Mouse (Mus musculus): ENCODE measurements around the gene Hyal2.
A peak's percentile ranks its signal among the peaks of the same experiment; 100 is the strongest.
"Not testable (repeated sequence)": the region's sequence is repeated elsewhere in the genome, so short reads cannot be mapped to it uniquely, and the experiment has no call there.

The Hyal2 gene

GRCm38 (mm10) chr9:107570016-107570415 is 2.3 kb downstream of the Hyal2 start:
- no peak for DNase-seq (ENCODE audit: low spot score)

GRCm38 (mm10) chr9:107570845-107571244 is 3.1 kb downstream of the Hyal2 start:
- no peak for DNase-seq (ENCODE audit: low spot score)

- no peak for DNase-seq (ENCODE audit: low spot score)
These were observed 4.0 kb downstream of the Hyal2 start for GRCm38 (mm10) chr9:107571534-107572326.

GRCm38 (mm10) chr9:107572327-107572662 is 4.5 kb downstream of the Hyal2 start:
- DNase-seq (ENCODE audit: low spot score): no peak

GRCm38 (mm10) chr9:107573774-107574173 is 6.0 kb downstream of the Hyal2 start:
- DNase-seq (ENCODE audit: low spot score): not testable (repeated sequence)

GRCm38 (mm10) chr9:107575579-107576356 is 8.0 kb downstream of the Hyal2 start:
- no peak for DNase-seq (ENCODE audit: low spot score)

- DNase-seq (ENCODE audit: low spot score): peak; percentile 85
These were observed 8.8 kb downstream of the Hyal2 start, which contains the start of gene Hyal1 for GRCm38 (mm10) chr9:107576357-107577107. TSS of gene Hyal1 (plus strand) at chr9:107576927.

GRCm38 (mm10) chr9:107577871-107578270 is 10.1 kb downstream of the Hyal2 start:
- no peak for DNase-seq (ENCODE audit: low spot score)

GRCm38 (mm10) chr9:107578587-107578986 is 10.8 kb downstream of the Hyal2 start, which contains the start of gene Naa80:
TSS of gene Naa80 (plus strand) at chr9:107578887.
- DNase-seq (ENCODE audit: low spot score): no peak

- no peak for DNase-seq (ENCODE audit: low spot score)
These were observed 11.5 kb downstream of the Hyal2 start for GRCm38 (mm10) chr9:107579023-107579900.

- peak; percentile 86 for DNase-seq (ENCODE audit: low spot score)
These were observed 13.0 kb downstream of the Hyal2 start, which contains the start of gene Hyal3 for GRCm38 (mm10) chr9:107580501-107581317. TSS of gene Hyal3 (plus strand) at chr9:107580818.

- DNase-seq (ENCODE audit: low spot score): no peak
These were observed 13.8 kb downstream of the Hyal2 start for GRCm38 (mm10) chr9:107581584-107581983.

GRCm38 (mm10) chr9:107582509-107583062 is 14.8 kb downstream of the Hyal2 start:
- no peak for DNase-seq (ENCODE audit: low spot score)

- DNase-seq (ENCODE audit: low spot score): no peak
These were observed 15.4 kb downstream of the Hyal2 start for GRCm38 (mm10) chr9:107583174-107583573.

GRCm38 (mm10) chr9:107586504-107586903 is 18.8 kb downstream of the Hyal2 start:
- DNase-seq (ENCODE audit: low spot score): no peak

- peak; percentile 92 for DNase-seq (ENCODE audit: low spot score)
These were observed 19.5 kb downstream of the Hyal2 start, which contains the start of gene Ifrd2 for GRCm38 (mm10) chr9:107586974-107587832. TSS of gene Ifrd2 (plus strand) at chr9:107587642.

GRCm38 (mm10) chr9:107587833-107588639 is 20.3 kb downstream of the Hyal2 start:
- no peak for DNase-seq (ENCODE audit: low spot score)

All from ovary, postnatal 36 days (tissue).